Mouse (Mus musculus): ENCODE data around the gene Bmp7. TPM values are rescaled to one million over a fixed set of nuclear protein-coding genes. Genes with fewer than 3 reads are reported as not detected.

The Bmp7 gene
- total RNA-seq, 2 experiments from 2014 or later = 0.87 to 1.8 TPM

GRCm38 (mm10) chr2:172909463-172909862 is 30.7 kb downstream of the Bmp7 start:
- no peak for DNase-seq

GRCm38 (mm10) chr2:172906146-172906545 is 34.0 kb downstream of the Bmp7 start:
- no peak for DNase-seq

GRCm38 (mm10) chr2:172905057-172905456 is 35.1 kb downstream of the Bmp7 start:
- no peak for DNase-seq

GRCm38 (mm10) chr2:172904614-172905013 is 35.5 kb downstream of the Bmp7 start:
- no peak for DNase-seq

- DNase-seq = no peak
Measured at GRCm38 (mm10) chr2:172903523-172903922, 36.6 kb downstream of the Bmp7 start.

GRCm38 (mm10) chr2:172900954-172901701 is 39.0 kb downstream of the Bmp7 start:
- DNase-seq = no peak

- no peak for DNase-seq
Measured at GRCm38 (mm10) chr2:172889756-172890443, 50.2 kb downstream of the Bmp7 start.

GRCm38 (mm10) chr2:172889222-172889621 is 50.9 kb downstream of the Bmp7 start:
- no peak for DNase-seq

- DNase-seq = no peak
Measured at GRCm38 (mm10) chr2:172888147-172888546, 52.0 kb downstream of the Bmp7 start.

- no peak for DNase-seq
Measured at GRCm38 (mm10) chr2:172885861-172886260, 54.3 kb downstream of the Bmp7 start.

GRCm38 (mm10) chr2:172884584-172884983 is 55.5 kb downstream of the Bmp7 start:
- DNase-seq = no peak

- no peak for DNase-seq
Measured at GRCm38 (mm10) chr2:172875201-172875600, 64.9 kb downstream of the Bmp7 start.

- DNase-seq = no peak
Measured at GRCm38 (mm10) chr2:172866356-172866755, 73.8 kb downstream of the Bmp7 start.

GRCm38 (mm10) chr2:172865165-172865564 is 75.0 kb downstream of the Bmp7 start:
- no peak for DNase-seq

- no peak for DNase-seq
Measured at GRCm38 (mm10) chr2:172864566-172864965, 75.6 kb downstream of the Bmp7 start.

GRCm38 (mm10) chr2:172863469-172863856 is 76.7 kb downstream of the Bmp7 start:
- DNase-seq = no peak

- DNase-seq = no peak
Measured at GRCm38 (mm10) chr2:172862850-172863468, 77.2 kb downstream of the Bmp7 start.

GRCm38 (mm10) chr2:172862424-172862823 is 77.7 kb downstream of the Bmp7 start:
- DNase-seq = no peak

- no peak for DNase-seq
Measured at GRCm38 (mm10) chr2:172861590-172861989, 78.5 kb downstream of the Bmp7 start.

GRCm38 (mm10) chr2:172860593-172860992 is 79.5 kb downstream of the Bmp7 start:
- no peak for DNase-seq

- DNase-seq = no peak
Measured at GRCm38 (mm10) chr2:172860104-172860503, 80.0 kb downstream of the Bmp7 start.

- DNase-seq = no peak
Measured at GRCm38 (mm10) chr2:172857048-172857447, 83.1 kb downstream of the Bmp7 start.

GRCm38 (mm10) chr2:172856549-172856948 is 83.6 kb downstream of the Bmp7 start:
- no peak for DNase-seq

All from gastrocnemius, postnatal 25 days (tissue).